Comparison of ENCODE assay signal across 15 mouse cellular contexts in the genomic region with DNA sequence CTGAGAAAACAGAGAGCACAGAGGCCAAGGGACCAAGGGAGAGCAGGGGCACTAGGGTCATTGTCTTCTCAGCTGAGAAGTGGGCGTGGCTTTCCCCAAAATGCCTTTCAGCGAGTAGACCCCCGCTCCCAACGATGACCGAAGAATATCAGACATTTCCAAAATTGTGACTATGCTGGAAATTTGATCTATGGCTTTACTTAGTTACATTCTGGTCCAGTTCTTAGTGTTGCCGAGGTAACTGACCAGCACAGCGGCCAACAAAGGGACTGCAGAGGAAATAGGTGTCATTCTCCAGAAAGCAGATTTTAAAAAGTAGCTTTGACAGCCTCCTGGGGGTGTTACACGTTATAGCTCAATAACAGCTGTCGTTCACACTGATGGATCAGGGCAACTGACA. TPM values are rescaled to one million over a fixed set of nuclear protein-coding genes. Genes with fewer than 3 reads are reported as not detected.
DNase-seq lines count a peak whose midpoint lies in the region; ATAC-seq and TF ChIP-seq lines count a peak whose summit lies in the region.
"Had no signal": no experiment of that assay in that cellular context is flagged by ENCODE, and none has a peak within 500 bp of the region (broad histone marks: within the 10 kb centered on the region; RNA-seq: fewer than 3 reads in every experiment).

No protein-coding gene starts in this region.

- no peak for ATAC-seq in hindbrain, postnatal 0 days

- 9% methylated on average over 9 of the region's 9 CpGs for WGBS in hindbrain, postnatal 0 days

- TF ChIP-seq CTCF in hindbrain, postnatal 0 days (IDR thresholded peaks at IDR 0.05; ENCODE audit: low read depth): peak; percentile 54

- H3K36me3 ChIP-seq in hindbrain, postnatal 0 days (ENCODE audit: insufficient read depth, low read length): no peaks in the 10 kb centered on the region
- H3K36me3 ChIP-seq: neural tube, embryonic 13.5 days had no signal

- peak; percentile 12 for DNase-seq in kidney, postnatal 10 days
- no peak for DNase-seq in kidney, adult 18-20 months
- DNase-seq in 3T3-L1 (ENCODE audit: low read depth, low spot score) (peak; percentile 24), R1 (ENCODE audit: low read depth, low spot score) (peak; percentile 45)
- DNase-seq in hindbrain, postnatal 0 days (ENCODE audit: low spot score): peak; percentile 42
- no peak for DNase-seq in ovary, postnatal 36 days (ENCODE audit: low spot score)
- DNase-seq in ovary, adult 18-20 months (ENCODE audit: low spot score): no peak
- DNase-seq: adrenal gland, adult 8-10 months; cerebellum, postnatal 36 days; kidney, adult 8-10 months; right cerebral cortex, postnatal 14 days; thymus, postnatal 25 days had no signal

- no peak overlapping the region for H3K4me2 ChIP-seq in hindbrain, postnatal 0 days (ENCODE audit: low read depth, low read length)
- H3K4me2 ChIP-seq: neural tube, embryonic 13.5 days had no signal

- H3K9ac ChIP-seq in hindbrain, postnatal 0 days (replicated peaks; ENCODE audit: low read length): no peak overlapping the region
- H3K9ac ChIP-seq: liver, embryonic 14.5 days; neural tube, embryonic 13.5 days had no signal

- no peak overlapping the region for H3K27ac ChIP-seq in hindbrain, postnatal 0 days
- H3K27ac ChIP-seq: liver, embryonic 14.5 days; neural tube, embryonic 13.5 days had no signal

- H3K27me3 ChIP-seq in hindbrain, postnatal 0 days (ENCODE audit: insufficient read depth, low read length): no peaks in the 10 kb centered on the region
- H3K27me3 ChIP-seq: neural tube, embryonic 13.5 days had no signal

- H3K4me1 ChIP-seq in hindbrain, postnatal 0 days (ENCODE audit: insufficient read depth, low read length): 0 out of 2 replicates have a peak, but pooled peaks cover 4% of the 10 kb centered on the region
- H3K4me1 ChIP-seq: neural tube, embryonic 13.5 days had no signal

- no peak overlapping the region for H3K4me3 ChIP-seq in hindbrain, postnatal 0 days (ENCODE audit: low read length)
- H3K4me3 ChIP-seq: erythroblast, embryonic 14.5 days; neural tube, embryonic 13.5 days had no signal

- H3K9me3 ChIP-seq in hindbrain, postnatal 0 days (ENCODE audit: low read length): no peaks in the 10 kb centered on the region
- H3K9me3 ChIP-seq: neural tube, embryonic 13.5 days had no signal

RNA-seq across cellular contexts. Expression of a gene that starts 35.2 kb away (rescaled TPM):
- total RNA-seq in hindbrain, postnatal 0 days (2014; rRNA removed): 1.7 and 3.7 TPM in 2 replicates
- polyA plus RNA-seq in hindbrain, postnatal 0 days (2015; fragmentation: Nextera tagmentation; extraction: Ambion mirVana): 0.82 and 0.90 TPM in 2 replicates
- polyA plus RNA-seq: erythroblast, embryonic 14.5 days had no signal

RNA-seq across cellular contexts. Expression of a gene that starts 35.5 kb away (rescaled TPM):
- total RNA-seq in hindbrain, postnatal 0 days (2014; rRNA removed): 30.9 and 36.5 TPM in 2 replicates
- polyA plus RNA-seq in hindbrain, postnatal 0 days (2015; fragmentation: Nextera tagmentation; extraction: Ambion mirVana): 101 and 107 TPM in 2 replicates

Comparison
In these comparisons a context has a peak if more than half of its experiments do, and no peak if none do; other contexts are left out.
1. DNase-seq: peak in kidney, postnatal 10 days (single experiment), 3T3-L1 (single experiment), R1 (single experiment) and hindbrain, postnatal 0 days (single experiment); none in kidney, adult 18-20 months (single experiment), ovary, postnatal 36 days (single experiment) and ovary, adult 18-20 months (single experiment).